Mouse (Mus musculus) right cerebral cortex, postnatal 4 days (tissue): ENCODE results near the gene Copb2.

Experiments used
- DNase-seq: peaks from one replicate; pipeline ENCODE4 v3.0.0-alpha.2; 2022

Copb2 gene

GRCm38 (mm10) chr9:98563137-98564126, at the start of gene Copb2:
Copb2 (plus strand) TSS chr9:98563721.
- peak; percentile 99 for DNase-seq

GRCm38 (mm10) chr9:98523872-98524271, 39.6 kb upstream of the Copb2 start:
- no peak for DNase-seq

- peak; percentile 79 for DNase-seq
Measured at GRCm38 (mm10) chr9:98524786-98525542, 38.6 kb upstream of the Copb2 start.

- DNase-seq, result no peak
Measured at GRCm38 (mm10) chr9:98525543-98525924, 38.0 kb upstream of the Copb2 start.

- no peak for DNase-seq
Measured at GRCm38 (mm10) chr9:98527226-98527625, 36.3 kb upstream of the Copb2 start.

- no peak for DNase-seq
Measured at GRCm38 (mm10) chr9:98529776-98530175, 33.7 kb upstream of the Copb2 start.

GRCm38 (mm10) chr9:98530999-98531398, 32.5 kb upstream of the Copb2 start:
- DNase-seq, result no peak

GRCm38 (mm10) chr9:98534675-98535280, 28.7 kb upstream of the Copb2 start:
- DNase-seq, result no peak

- no peak for DNase-seq
Measured at GRCm38 (mm10) chr9:98535763-98536162, 27.8 kb upstream of the Copb2 start.

GRCm38 (mm10) chr9:98538017-98538712, 25.4 kb upstream of the Copb2 start:
- no peak for DNase-seq

GRCm38 (mm10) chr9:98538713-98539360, 24.7 kb upstream of the Copb2 start:
- DNase-seq, result peak; percentile 66

- no peak for DNase-seq
Measured at GRCm38 (mm10) chr9:98544042-98544441, 19.5 kb upstream of the Copb2 start.

- DNase-seq, result no peak
Measured at GRCm38 (mm10) chr9:98583852-98584251, 20.3 kb downstream of the Copb2 start.

- no peak for DNase-seq
Measured at GRCm38 (mm10) chr9:98600094-98600493, 36.6 kb downstream of the Copb2 start.

- DNase-seq, result peak; percentile 70
Measured at GRCm38 (mm10) chr9:98601156-98601836, 37.8 kb downstream of the Copb2 start, which contains the start of gene Mrps22. Mrps22 (minus strand) TSS chr9:98601660.

- DNase-seq, result no peak
Measured at GRCm38 (mm10) chr9:98601837-98602359, 38.4 kb downstream of the Copb2 start.

- DNase-seq, result no peak
Measured at GRCm38 (mm10) chr9:98604896-98605295, 41.4 kb downstream of the Copb2 start.

- DNase-seq, result no peak
Measured at GRCm38 (mm10) chr9:98628480-98628879, 65.0 kb downstream of the Copb2 start.

GRCm38 (mm10) chr9:98633287-98634162, 70.0 kb downstream of the Copb2 start:
- no peak for DNase-seq
